Mouse (Mus musculus) ES-E14 (cell line): ENCODE data around the gene Sptbn1.

ENCODE experiments used
- CHD2 ChIP-seq: IDR thresholded peaks from 2 replicates; pipeline ENCODE4 v1.6.1; 2014; ENCODE audit warnings: mild to moderate bottlenecking, low read depth, low read length, inconsistent platforms
- HCFC1 ChIP-seq: IDR thresholded peaks from 2 replicates; pipeline ENCODE4 v1.6.1; 2012; ENCODE audit warnings: low read length, inconsistent platforms, borderline replicate concordance; ENCODE audit not compliant: insufficient read depth
- MAFK ChIP-seq: IDR thresholded peaks from 2 replicates; pipeline ENCODE4 v1.6.1; 2014; ENCODE audit warnings: mild to moderate bottlenecking, low read depth, low read length, inconsistent platforms; ENCODE audit not compliant: insufficient read depth
- ZC3H11A ChIP-seq: IDR thresholded peaks from 2 replicates; pipeline ENCODE4 v1.6.1; 2012; ENCODE audit warnings: low read depth, mild to moderate bottlenecking, inconsistent platforms, low read length, borderline replicate concordance

GRCm38 (mm10) chr11:30147882-30148281, 120.1 kb downstream of the Sptbn1 start:
- no peak for TF ChIP-seq HCFC1
- no peak for TF ChIP-seq CHD2
- TF ChIP-seq ZC3H11A = no peak
- no peak for TF ChIP-seq MAFK
